Mouse (Mus musculus) CH12.LX (cell line): ENCODE measurements at regions not wholly inside any gene's neighbourhood (a gene's known extent, or its start where the extent isn't known, plus 50 kb on each side); places are given as distances from the start of the nearest gene placed in this dataset.

Experiments used
- DNase-seq: peaks from one replicate; pipeline ENCODE4 v3.0.0-alpha.2; 2013; ENCODE audit errors: extremely low read depth
- H3K27ac ChIP-seq: 2 replicates; pipeline ENCODE4 v1.5.1; 2012; ENCODE audit warnings: low read depth, mild to moderate bottlenecking, control low read depth, moderate library complexity; ENCODE audit not compliant: insufficient read depth
- H3K27me3 ChIP-seq: replicated peaks from 2 replicates; pipeline ENCODE3; 2012; ENCODE audit warnings: inconsistent platforms
- H3K36me3 ChIP-seq, 2 experiments: replicated peaks in 1 of 2; 2 replicates each; pipeline versions ENCODE3 to v1.6.1; 2012; ENCODE audit warnings: inconsistent platforms in 1 of 2, low read length in 1 of 2, mild to moderate bottlenecking in 1 of 2, mixed read lengths in 1 of 2, moderate library complexity in 1 of 2; ENCODE audit not compliant: control insufficient read depth in 1 of 2, insufficient read depth in 1 of 2
- H3K4me1 ChIP-seq, 2 experiments: 2 replicates each; pipeline ENCODE4 v1.6.1; 2012; ENCODE audit warnings: inconsistent platforms in 1 of 2, moderate library complexity in 1 of 2; ENCODE audit not compliant: insufficient read depth in 2 of 2, control insufficient read depth in 1 of 2
- H3K4me2 ChIP-seq: 2 replicates; pipeline ENCODE4 v1.6.1; 2012; ENCODE audit warnings: low read depth, mild to moderate bottlenecking, control low read depth; ENCODE audit not compliant: poor library complexity, insufficient read depth, severe bottlenecking
- H3K4me3 ChIP-seq, 3 experiments: fragments of 150-350 bp in 1 of 3; sonication (generic) in 1 of 3; replicated peaks in 1 of 3; 2 replicates each; pipeline versions ENCODE3 to v1.5.1; 2011 to 2012; ENCODE audit warnings: low read depth in 2 of 3, low read length in 2 of 3, mild to moderate bottlenecking in 2 of 3, moderate library complexity in 2 of 3, control low read depth in 1 of 3, improper control_type of control experiment in 1 of 3, inconsistent platforms in 1 of 3, mixed read lengths in 1 of 3; ENCODE audit not compliant: poor library complexity in 1 of 3
- H3K79me2 ChIP-seq: replicated peaks from 2 replicates; pipeline ENCODE4 v1.6.1; 2012; ENCODE audit warnings: mild to moderate bottlenecking, moderate library complexity; ENCODE audit not compliant: control insufficient read depth, poor library complexity, insufficient read depth, severe bottlenecking; ENCODE audit errors: extremely low read depth
- H3K9ac ChIP-seq: 2 replicates; pipeline ENCODE4 v1.6.1; 2012; ENCODE audit warnings: low read depth, mild to moderate bottlenecking, control low read depth, moderate library complexity; ENCODE audit not compliant: insufficient read depth
- H3K9me3 ChIP-seq: replicated peaks from 2 replicates; pipeline ENCODE3; 2012; ENCODE audit warnings: low read length, inconsistent platforms, mixed read lengths
- BHLHE40 ChIP-seq: IDR thresholded peaks from 2 replicates; pipeline ENCODE4 v1.6.1; 2011; ENCODE audit warnings: mild to moderate bottlenecking, low read depth, low read length, improper control_type of control experiment
- CHD1 ChIP-seq: IDR thresholded peaks from 2 replicates; pipeline ENCODE4 v1.6.1; 2012; ENCODE audit warnings: low read depth, low read length, improper control_type of control experiment, inconsistent platforms
- E2F4 ChIP-seq: IDR thresholded peaks from 2 replicates; pipeline ENCODE4 v1.6.1; 2011; ENCODE audit warnings: low read depth, low read length, improper control_type of control experiment; ENCODE audit not compliant: insufficient replicate concordance
- ELF1 ChIP-seq: IDR thresholded peaks from 2 replicates; pipeline ENCODE4 v1.6.1; 2014; ENCODE audit warnings: low read depth, mild to moderate bottlenecking, inconsistent platforms, low read length, improper control_type of control experiment
- GABPA ChIP-seq: IDR thresholded peaks from 2 replicates; pipeline ENCODE4 v1.6.1; 2012; ENCODE audit warnings: low read depth, low read length, improper control_type of control experiment, inconsistent platforms; ENCODE audit not compliant: insufficient replicate concordance
- HCFC1 ChIP-seq: IDR thresholded peaks from 2 replicates; pipeline ENCODE4 v1.6.1; 2012; ENCODE audit warnings: low read depth, mild to moderate bottlenecking, inconsistent platforms, low read length, improper control_type of control experiment
- KAT2A ChIP-seq: IDR thresholded peaks from 2 replicates; pipeline ENCODE4 v1.6.1; 2012; ENCODE audit warnings: low read length, improper control_type of control experiment, inconsistent platforms; ENCODE audit not compliant: insufficient replicate concordance
- MAFK ChIP-seq: IDR thresholded peaks from 2 replicates; pipeline ENCODE4 v1.6.1; 2011; ENCODE audit warnings: low read length, improper control_type of control experiment; ENCODE audit not compliant: insufficient replicate concordance
- MAX ChIP-seq: IDR thresholded peaks from 2 replicates; pipeline ENCODE4 v1.6.1; 2011; ENCODE audit warnings: low read length, improper control_type of control experiment
- MAZ ChIP-seq: IDR thresholded peaks from 2 replicates; pipeline ENCODE4 v1.6.1; 2012; ENCODE audit warnings: low read depth, mild to moderate bottlenecking, inconsistent platforms, low read length, improper control_type of control experiment, moderate library complexity
- MEF2A ChIP-seq: IDR thresholded peaks from 2 replicates; pipeline ENCODE4 v1.6.1; 2014; ENCODE audit warnings: low read depth, mild to moderate bottlenecking, inconsistent platforms, low read length, improper control_type of control experiment, borderline replicate concordance
- MXI1 ChIP-seq: IDR thresholded peaks from 2 replicates; pipeline ENCODE4 v1.6.1; 2011; ENCODE audit warnings: mild to moderate bottlenecking, low read depth, low read length, improper control_type of control experiment
- NELFE ChIP-seq: IDR thresholded peaks from 2 replicates; pipeline ENCODE4 v1.6.1; 2011; ENCODE audit warnings: low read depth, low read length, improper control_type of control experiment
- NRF1 ChIP-seq: IDR thresholded peaks from 2 replicates; pipeline ENCODE4 v1.6.1; 2014; ENCODE audit warnings: low read depth, mild to moderate bottlenecking, inconsistent platforms, low read length, improper control_type of control experiment, moderate library complexity
- PAX5 ChIP-seq: IDR thresholded peaks from 2 replicates; pipeline ENCODE4 v1.6.1; 2012; ENCODE audit warnings: low read length, inconsistent platforms, mixed read lengths
- POLR2AphosphoS2 ChIP-seq: IDR thresholded peaks from 2 replicates; pipeline ENCODE4 v1.6.1; 2011; ENCODE audit warnings: low read depth, low read length, improper control_type of control experiment
- RAD21 ChIP-seq: IDR thresholded peaks from 2 replicates; pipeline ENCODE4 v1.6.1; 2011; ENCODE audit warnings: low read depth, mild to moderate bottlenecking, low read length, improper control_type of control experiment, moderate library complexity
- RCOR1 ChIP-seq: conservative IDR thresholded peaks from 2 replicates; pipeline ENCODE4 v1.6.1; 2012; ENCODE audit warnings: low read depth, mild to moderate bottlenecking, inconsistent platforms, low read length, improper control_type of control experiment
- SIN3A ChIP-seq: IDR thresholded peaks from 2 replicates; pipeline ENCODE4 v1.6.1; 2012; ENCODE audit warnings: low read length, improper control_type of control experiment, inconsistent platforms
- SMC3 ChIP-seq: IDR thresholded peaks from 2 replicates; pipeline ENCODE4 v1.6.1; 2011; ENCODE audit warnings: low read depth, low read length, improper control_type of control experiment
- TCF12 ChIP-seq: IDR thresholded peaks from 2 replicates; pipeline ENCODE4 v1.6.1; 2014; ENCODE audit warnings: low read depth, mild to moderate bottlenecking, inconsistent platforms, low read length, improper control_type of control experiment
- USF2 ChIP-seq: conservative IDR thresholded peaks from 2 replicates; pipeline ENCODE4 v1.6.1; 2011; ENCODE audit warnings: low read depth, low read length, improper control_type of control experiment
- ZC3H11A ChIP-seq: IDR thresholded peaks from 2 replicates; pipeline ENCODE4 v1.6.1; 2012; ENCODE audit warnings: low read depth, mild to moderate bottlenecking, inconsistent platforms, low read length, improper control_type of control experiment
- dilution Hi-C: fragments of 300-500 bp; cut with MboI; formaldehyde crosslinking; loops from 2 replicates; pipeline ENCODE4 v1.14.3; 2020; ENCODE audit warnings: low sequenced_read_pairs; ENCODE audit not compliant: extremely low pct_unique_long_range_greater_than_20kb, extremely low pct_ligation_motif_present
- in situ Hi-C: fragments of 300-500 bp; cut with MboI; formaldehyde crosslinking; loops from 3 replicates; pipeline ENCODE4 v1.14.3; 2019; ENCODE audit warnings: low sequenced_read_pairs, low pct_ligation_motif_present, low pct_unique_long_range_greater_than_20kb, mixed read lengths

DNA sequence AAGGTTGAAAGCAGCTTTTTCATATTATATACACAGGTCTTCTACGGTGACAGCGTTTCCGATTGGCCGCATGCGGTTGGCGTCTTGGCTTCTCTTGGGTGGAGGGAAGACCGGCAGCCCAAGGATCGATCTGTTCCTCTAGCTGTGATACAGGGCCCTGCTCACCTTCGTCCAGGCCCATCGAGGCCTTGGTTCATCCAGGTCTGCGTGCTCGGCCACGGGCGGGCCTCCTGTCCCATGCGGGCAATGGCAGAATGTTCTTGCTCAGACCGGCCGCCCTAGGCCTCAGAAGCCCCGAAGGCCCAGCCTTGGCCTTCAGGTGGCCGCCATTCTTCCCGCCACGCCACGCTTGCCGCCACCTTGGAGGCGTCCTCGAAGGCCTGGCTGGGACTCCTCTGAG lies 194.4 kb upstream of the Ppp6c start:
- Histone ChIP-seq H3K4me3 (no peak overlapping the region), H3K9ac (no peak overlapping the region), H3K27me3 (no peaks in the 10 kb centered on the region), H3K27ac (no peak overlapping the region)
- dilution Hi-C loops (no loop called here), in situ Hi-C loops (no loop called here)
- TF ChIP-seq ELF1 (no peak), MAX (no peak), KAT2A (no peak), HCFC1 (no peak), CHD1 (no peak), ZC3H11A (no peak), BHLHE40 (no peak), RCOR1 (no peak), PAX5 (no peak)
- TF ChIP-seq, all 38 proteins: peak for 0
- no peak overlapping the region for H3K4me2 ChIP-seq
- H3K36me3 ChIP-seq = no peaks in the 10 kb centered on the region
- DNase-seq = no peak
- H3K9me3 ChIP-seq = no peaks in the 10 kb centered on the region
- no peaks in the 10 kb centered on the region for H3K79me2 ChIP-seq
- no peaks in the 10 kb centered on the region for H3K4me1 ChIP-seq

DNA sequence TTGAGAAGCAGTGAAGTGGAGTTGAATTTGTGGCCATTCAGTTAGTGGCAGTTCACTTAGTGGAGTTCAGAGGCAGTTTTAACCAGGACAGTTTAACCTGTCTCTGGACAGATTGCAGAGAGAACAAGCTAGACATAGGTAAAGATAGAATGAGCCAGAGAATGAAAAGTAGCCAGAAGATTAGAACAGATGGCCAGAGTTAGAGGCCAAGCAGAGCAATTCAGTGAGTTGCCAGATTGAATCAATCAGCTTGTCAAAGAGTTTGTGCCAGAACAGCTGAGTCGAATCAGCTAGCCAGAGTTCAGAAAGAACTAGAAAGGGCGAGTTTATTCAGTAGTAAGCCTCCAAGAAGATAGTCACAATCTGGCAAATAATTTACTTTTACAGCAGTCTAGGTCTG lies 174.1 kb upstream of the Ppp6c start:
- H3K4me3 ChIP-seq = no peak overlapping the region
- H3K9me3 ChIP-seq = no peaks in the 10 kb centered on the region
- in situ Hi-C loops = no loop called here
- TF ChIP-seq USF2 (no peak), ZC3H11A (no peak), MXI1 (no peak), NELFE (no peak), MAZ (no peak), POLR2AphosphoS2 (no peak), RAD21 (no peak), KAT2A (no peak), TCF12 (no peak), CHD1 (no peak), SMC3 (no peak), SIN3A (no peak), HCFC1 (no peak), BHLHE40 (no peak), MAFK (no peak), GABPA (no peak), E2F4 (no peak), MEF2A (no peak), PAX5 (no peak), NRF1 (no peak)
- H3K79me2 ChIP-seq = no peaks in the 10 kb centered on the region
- H3K36me3 ChIP-seq = no peaks in the 10 kb centered on the region
- H3K27ac ChIP-seq = no peak overlapping the region
- DNase-seq = no peak
- dilution Hi-C loops = no loop called here
- no peak overlapping the region for H3K4me2 ChIP-seq
- H3K9ac ChIP-seq = no peak overlapping the region
- H3K27me3 ChIP-seq = no peaks in the 10 kb centered on the region
- no peaks in the 10 kb centered on the region for H3K4me1 ChIP-seq
